Mouse (Mus musculus) neural tube, embryonic 14.5 days (tissue): ENCODE data around the gene Zc3h8. TPM values are rescaled to one million over a fixed set of nuclear protein-coding genes. Genes with fewer than 3 reads are reported as not detected.

ENCODE experiments used
- ATAC-seq: fragments of 200-750 bp; cut with Nextera tagmentation; 2 replicates; pipeline ENCODE4 v1.8.0; 2017; ENCODE audit warnings: low read depth, mild to moderate bottlenecking, moderate TSS enrichment, moderate library complexity
- H3K27ac ChIP-seq: fragments of 300-500 bp; sonication (generic); 2 replicates; pipeline ENCODE4 v1.5.1; 2014; ENCODE audit warnings: low read depth, mild to moderate bottlenecking, control low read depth, low read length, moderate library complexity, mixed read lengths
- H3K27me3 ChIP-seq: fragments of 300-500 bp; sonication (generic); 2 replicates; pipeline ENCODE4 v1.6.1; 2014; ENCODE audit warnings: low read length; ENCODE audit not compliant: control insufficient read depth, insufficient read depth
- H3K36me3 ChIP-seq: fragments of 300-500 bp; sonication (generic); 2 replicates; pipeline ENCODE4 v1.6.1; 2014; ENCODE audit warnings: low read length, mixed read lengths; ENCODE audit not compliant: control insufficient read depth, insufficient read depth
- H3K4me1 ChIP-seq: fragments of 300-500 bp; sonication (generic); 2 replicates; pipeline ENCODE4 v1.6.1; 2014; ENCODE audit warnings: low read length; ENCODE audit not compliant: control insufficient read depth, insufficient read depth
- H3K4me2 ChIP-seq: fragments of 300-500 bp; sonication (generic); 2 replicates; pipeline ENCODE4 v1.6.1; 2014; ENCODE audit warnings: mild to moderate bottlenecking, low read depth, low read length, control low read depth
- H3K4me3 ChIP-seq: fragments of 300-500 bp; sonication (generic); 2 replicates; pipeline ENCODE4 v1.5.1; 2014; ENCODE audit warnings: low read depth, low read length, control low read depth, mixed read lengths
- H3K9ac ChIP-seq: fragments of 300-500 bp; sonication (generic); replicated peaks from 2 replicates; pipeline ENCODE4 v1.6.1; 2014; ENCODE audit warnings: low read depth, mild to moderate bottlenecking, control low read depth, low read length, mixed read lengths
- H3K9me3 ChIP-seq: fragments of 300-500 bp; sonication (generic); 2 replicates; pipeline ENCODE4 v1.6.1; 2016; ENCODE audit warnings: low read length; ENCODE audit not compliant: control insufficient read depth
- WGBS: fragments of 180-500 bp; shearing (Covaris S2); extraction: QIAGEN DNeasy Blood & Tissue Kit; methylation state at CpG from one replicate; pipeline ENCODE4 v1.1.7; 2014; 5-methylcytosine and 5-hydroxymethylcytosine counted together
- polyA plus RNA-seq: library from polyadenylated mRNA; unstranded; fragments of >200 nt; fragmentation: Nextera tagmentation; extraction: Ambion mirVana; gene quantifications from 2 replicates; pipeline ENCODE4 v1.2.1, GENCODE M21; 2014

Gene Zc3h8
- polyA plus RNA-seq, 1 experiment from 2014 or later, result 16.3 TPM

- 86% methylated on average over 3 of the region's 3 CpGs for WGBS
- H3K9ac ChIP-seq, result no peak overlapping the region
These were observed 40.2 kb downstream of the Zc3h8 start for GRCm38 (mm10) chr2:128903661-128904060.

GRCm38 (mm10) chr2:128902843-128903242 is 41.0 kb downstream of the Zc3h8 start:
- Histone ChIP-seq H3K27ac (no peak overlapping the region), H3K27me3 (no peaks in the 10 kb centered on the region), H3K4me1 (no peaks in the 10 kb centered on the region), H3K4me2 (no peak overlapping the region), H3K4me3 (no peak overlapping the region), H3K9me3 (no peaks in the 10 kb centered on the region), H3K9ac (no peak overlapping the region), H3K36me3 (no peaks in the 10 kb centered on the region)
- WGBS, result 79% methylated on average over 6 of the region's 6 CpGs
- ATAC-seq, result no peak

More at GRCm38 (mm10) chr2:128903661-128904060, 40.2 kb downstream of the Zc3h8 start:
- Histone ChIP-seq H3K27ac (no peak overlapping the region), H3K4me1 (no peaks in the 10 kb centered on the region), H3K36me3 (no peaks in the 10 kb centered on the region), H3K9me3 (no peaks in the 10 kb centered on the region), H3K27me3 (no peaks in the 10 kb centered on the region), H3K4me2 (no peak overlapping the region), H3K4me3 (no peak overlapping the region)
- ATAC-seq, result no peak

DNA sequence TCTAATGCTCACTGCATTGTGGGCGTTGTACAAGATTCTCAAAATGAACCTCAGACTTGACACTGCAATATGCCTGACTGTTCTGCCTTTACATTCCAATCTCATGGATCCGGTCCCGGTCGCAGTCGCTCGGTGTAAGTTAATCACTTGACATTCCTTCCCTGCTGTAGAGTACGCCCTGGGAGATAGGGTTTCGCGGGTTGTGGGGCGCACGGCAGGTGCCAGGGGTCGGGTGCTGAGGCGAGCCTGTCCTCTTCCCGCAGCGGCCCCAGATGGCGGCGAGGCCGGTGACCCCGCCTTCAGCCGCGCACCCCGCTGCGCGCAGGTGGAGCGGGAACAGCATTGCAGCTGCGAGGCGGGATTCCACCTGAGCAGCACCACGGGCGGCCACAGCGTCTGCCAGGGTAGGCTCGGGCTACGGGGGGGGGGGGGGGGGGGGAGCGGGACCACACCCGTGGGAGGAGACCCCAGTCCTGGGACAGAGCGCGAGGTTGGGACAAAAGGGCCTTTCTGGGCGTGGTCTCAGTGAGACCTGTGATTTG is 51.6 kb downstream of the Zc3h8 start:
- Histone ChIP-seq H3K27me3 (no peaks in the 10 kb centered on the region), H3K4me1 (0 out of 2 replicates have a peak, but pooled peaks cover 2% of the 10 kb centered on the region), H3K9me3 (no peaks in the 10 kb centered on the region), H3K4me2 (peak overlapping the region; percentile 47), H3K4me3 (peak overlapping the region; percentile 22), H3K36me3 (no peaks in the 10 kb centered on the region), H3K27ac (no peak overlapping the region), H3K9ac (peak overlapping the region; percentile 29; the same call in 1 of the 2 replicates)
- peak; percentile 63 for ATAC-seq
- WGBS, result under 1% methylated on average over 33 of the region's 37 CpGs

DNA sequence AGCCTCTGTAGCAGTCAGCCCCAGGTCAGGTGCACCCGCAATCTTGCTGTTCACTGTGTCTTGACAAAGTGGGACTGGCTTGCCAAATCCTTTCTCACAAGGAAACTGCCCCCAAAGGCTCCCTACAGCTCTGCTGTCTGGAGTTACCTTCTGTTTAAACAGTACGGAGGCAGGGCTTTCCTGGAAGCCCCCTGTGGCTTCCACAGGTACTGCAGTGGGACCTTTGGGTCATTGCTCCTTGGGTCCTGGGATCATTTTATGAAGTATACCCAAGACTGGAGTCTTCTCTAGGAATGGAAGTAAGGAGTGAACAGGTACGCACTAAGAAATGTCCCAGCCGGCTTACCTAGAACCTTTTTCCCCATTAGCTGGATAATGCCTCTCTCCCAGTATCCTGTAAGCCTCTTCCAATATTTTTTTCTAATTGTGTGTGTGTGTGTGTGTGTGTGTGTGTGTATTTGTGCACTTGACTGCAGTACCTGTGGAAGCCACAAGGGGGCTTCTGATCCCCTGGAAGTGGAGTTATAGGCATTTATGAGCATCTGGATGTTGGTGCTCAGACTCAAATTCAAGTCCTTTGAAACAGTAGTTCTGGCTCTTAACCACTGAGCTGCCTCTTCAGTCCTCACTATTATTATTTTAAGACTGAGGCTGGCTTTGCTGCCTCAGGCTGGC is 53.1 kb downstream of the Zc3h8 start:
- H3K27ac ChIP-seq, result no peak overlapping the region
- 92% methylated on average over 4 of the region's 4 CpGs for WGBS
- H3K4me1 ChIP-seq, result 0 out of 2 replicates have a peak, but pooled peaks cover 2% of the 10 kb centered on the region
- no peaks in the 10 kb centered on the region for H3K36me3 ChIP-seq
- H3K4me2 ChIP-seq, result no peak overlapping the region
- H3K9me3 ChIP-seq, result no peaks in the 10 kb centered on the region
- H3K9ac ChIP-seq, result no peak overlapping the region
- no peak overlapping the region for H3K4me3 ChIP-seq
- H3K27me3 ChIP-seq, result no peaks in the 10 kb centered on the region
- ATAC-seq, result no peak

GRCm38 (mm10) chr2:128887866-128888550 is 55.9 kb downstream of the Zc3h8 start:
- Histone ChIP-seq H3K27ac (no peak overlapping the region), H3K27me3 (no peaks in the 10 kb centered on the region), H3K9me3 (no peaks in the 10 kb centered on the region), H3K4me2 (no peak overlapping the region), H3K9ac (no peak overlapping the region), H3K36me3 (no peaks in the 10 kb centered on the region), H3K4me3 (no peak overlapping the region), H3K4me1 (0 out of 2 replicates have a peak, but pooled peaks cover 2% of the 10 kb centered on the region)
- WGBS, result 73% methylated on average over 6 of the region's 6 CpGs
- no peak for ATAC-seq

DNA sequence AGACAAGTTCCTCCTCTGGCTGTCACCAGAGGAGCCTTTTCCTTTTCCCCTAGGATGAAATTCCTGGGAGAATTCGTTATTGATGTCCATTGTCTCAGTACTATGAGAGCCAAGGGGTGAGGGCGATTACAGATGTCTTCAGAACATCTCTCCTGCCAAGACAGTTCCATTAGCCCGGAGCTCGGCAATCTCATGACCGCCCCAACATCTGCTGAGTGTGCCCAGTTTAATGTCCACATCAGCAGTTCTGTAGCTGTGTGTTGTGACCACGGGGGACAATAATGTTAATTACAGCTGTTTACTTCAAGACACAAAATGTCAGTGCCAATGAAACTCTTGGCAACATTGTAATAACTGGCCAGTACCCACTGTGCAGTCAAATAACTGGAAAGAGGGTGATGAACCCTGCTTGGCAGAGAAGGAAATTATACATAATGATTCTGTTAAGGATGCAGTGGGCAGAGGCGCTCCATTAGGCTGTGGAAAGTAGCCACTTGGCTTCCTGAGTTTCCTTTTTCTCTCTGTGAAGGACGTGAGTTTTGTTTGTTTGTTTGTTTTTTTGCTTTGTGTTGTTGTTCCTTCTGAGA is 58.6 kb downstream of the Zc3h8 start:
- Histone ChIP-seq H3K36me3 (no peaks in the 10 kb centered on the region), H3K9ac (no peak overlapping the region), H3K4me1 (no peaks in the 10 kb centered on the region), H3K27ac (no peak overlapping the region), H3K9me3 (no peaks in the 10 kb centered on the region), H3K4me3 (no peak overlapping the region), H3K27me3 (no peaks in the 10 kb centered on the region), H3K4me2 (no peak overlapping the region)
- WGBS, result 81% methylated on average over 8 of the region's 8 CpGs
- no peak for ATAC-seq

DNA sequence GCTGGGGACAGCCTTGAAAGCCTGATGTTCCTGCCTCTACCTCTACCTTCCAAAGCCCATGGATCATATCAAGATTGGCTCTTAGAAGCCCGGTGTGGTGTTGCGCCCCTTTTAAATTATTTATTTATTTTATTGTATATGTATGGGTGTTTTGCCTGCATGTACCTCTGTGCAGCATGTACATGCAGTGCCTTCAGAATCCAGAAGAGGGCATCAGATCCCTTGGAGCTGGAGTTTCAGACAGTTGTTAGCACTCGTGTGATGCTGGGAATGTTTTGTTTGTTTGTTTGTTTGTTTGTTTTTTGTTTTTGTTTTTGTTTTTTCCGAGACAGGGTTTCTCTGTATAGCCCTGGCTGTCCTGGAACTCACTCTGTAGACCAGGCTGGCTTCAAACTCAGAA is 62.6 kb downstream of the Zc3h8 start:
- Histone ChIP-seq H3K9me3 (no peaks in the 10 kb centered on the region), H3K4me3 (no peak overlapping the region), H3K27me3 (no peaks in the 10 kb centered on the region), H3K36me3 (no peaks in the 10 kb centered on the region), H3K4me1 (no peaks in the 10 kb centered on the region), H3K9ac (no peak overlapping the region), H3K4me2 (no peak overlapping the region), H3K27ac (no peak overlapping the region)
- 73% methylated on average over 4 of the region's 4 CpGs for WGBS
- no peak for ATAC-seq
